Mouse (Mus musculus) testis, adult 2 months (tissue): ENCODE measurements around the gene Gm17571. TPM values are rescaled to one million over a fixed set of nuclear protein-coding genes. Genes with fewer than 3 reads are reported as not detected.

ENCODE experiments used
- H3K27ac ChIP-seq: fragments of 200-500 bp; 2 replicates; pipeline ENCODE4 v1.5.1; 2012; ENCODE audit warnings: low read depth, low read length; ENCODE audit not compliant: control insufficient read depth, insufficient read depth
- H3K27me3 ChIP-seq: fragments of 200-500 bp; 2 replicates; pipeline ENCODE4 v1.6.1; 2012; ENCODE audit warnings: mild to moderate bottlenecking, low read length, moderate library complexity; ENCODE audit not compliant: control insufficient read depth, insufficient read depth
- H3K36me3 ChIP-seq: fragments of 200-500 bp; 2 replicates; pipeline ENCODE4 v1.6.1; 2012; ENCODE audit warnings: mild to moderate bottlenecking, low read length; ENCODE audit not compliant: control insufficient read depth, insufficient read depth
- H3K4me1 ChIP-seq: fragments of 200-500 bp; 2 replicates; pipeline ENCODE4 v1.6.1; 2012; ENCODE audit warnings: low read length; ENCODE audit not compliant: control insufficient read depth, insufficient read depth
- H3K4me3 ChIP-seq: fragments of 200-500 bp; 2 replicates; pipeline ENCODE4 v1.5.1; 2012; ENCODE audit warnings: low read depth, mild to moderate bottlenecking, low read length, moderate library complexity, mixed read lengths; ENCODE audit not compliant: control insufficient read depth
- CTCF ChIP-seq: fragments of 200-500 bp; IDR thresholded peaks from 2 replicates; pipeline ENCODE4 v1.5.1; 2012; ENCODE audit warnings: low read depth, mild to moderate bottlenecking, inconsistent platforms, low read length, moderate library complexity; ENCODE audit not compliant: control insufficient read depth, insufficient read depth, insufficient replicate concordance
- POLR2A ChIP-seq: fragments of 200-500 bp; IDR thresholded peaks from 2 replicates; pipeline ENCODE4 v1.6.1; 2012; ENCODE audit warnings: low read depth, mild to moderate bottlenecking, inconsistent platforms, low read length, moderate library complexity; ENCODE audit not compliant: control insufficient read depth
- polyA plus RNA-seq: library from polyadenylated mRNA; depleted of rRNA; stranded (reverse); fragments of >200 nt; gene quantifications from 2 replicates; pipeline ENCODE4 v1.2.3, GENCODE M21; 2012

The Gm17571 gene
- polyA plus RNA-seq, 1 experiment: not detected

- Histone ChIP-seq H3K27me3 (no peaks in the 10 kb centered on the region), H3K36me3 (no peaks in the 10 kb centered on the region), H3K27ac (no peak overlapping the region), H3K4me1 (no peaks in the 10 kb centered on the region; the same call in 1 of the 2 replicates), H3K4me3 (no peak overlapping the region)
- TF ChIP-seq CTCF: no peak
These were observed 8.7 kb upstream of the Gm17571 start for GRCm38 (mm10) chr9:13455231-13455630.

- Histone ChIP-seq H3K4me1 (no peaks in the 10 kb centered on the region; the same call in 1 of the 2 replicates), H3K27me3 (no peaks in the 10 kb centered on the region), H3K4me3 (no peak overlapping the region), H3K27ac (peak overlapping the region; percentile 37), H3K36me3 (no peaks in the 10 kb centered on the region)
- TF ChIP-seq CTCF: no peak
- TF ChIP-seq POLR2A: no peak
These were observed 8.1 kb upstream of the Gm17571 start for GRCm38 (mm10) chr9:13454651-13455123.

DNA sequence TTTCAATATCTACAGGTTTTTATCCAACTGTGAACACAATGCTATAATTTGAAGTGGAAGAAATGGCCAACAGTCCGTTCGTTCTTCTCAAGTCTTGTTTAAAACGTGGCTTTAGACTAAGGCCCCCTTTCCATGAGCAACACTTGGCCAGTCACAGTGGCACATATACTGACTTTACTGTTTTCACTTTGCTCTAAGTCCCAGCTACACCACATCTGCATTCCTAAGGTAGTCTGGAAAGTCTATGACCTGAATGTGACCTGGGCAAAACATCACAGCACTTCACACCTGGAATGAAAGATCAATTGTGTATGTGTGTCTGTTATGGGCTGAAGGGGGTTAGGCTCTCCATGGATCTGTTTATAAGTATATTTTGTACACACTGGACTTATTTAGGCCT, 2.2 kb upstream of the Gm17571 start:
- Histone ChIP-seq H3K4me3 (no peak overlapping the region), H3K27ac (no peak overlapping the region), H3K36me3 (no peaks in the 10 kb centered on the region), H3K4me1 (no peaks in the 10 kb centered on the region), H3K27me3 (no peaks in the 10 kb centered on the region)
- TF ChIP-seq POLR2A (no peak), CTCF (no peak)

DNA sequence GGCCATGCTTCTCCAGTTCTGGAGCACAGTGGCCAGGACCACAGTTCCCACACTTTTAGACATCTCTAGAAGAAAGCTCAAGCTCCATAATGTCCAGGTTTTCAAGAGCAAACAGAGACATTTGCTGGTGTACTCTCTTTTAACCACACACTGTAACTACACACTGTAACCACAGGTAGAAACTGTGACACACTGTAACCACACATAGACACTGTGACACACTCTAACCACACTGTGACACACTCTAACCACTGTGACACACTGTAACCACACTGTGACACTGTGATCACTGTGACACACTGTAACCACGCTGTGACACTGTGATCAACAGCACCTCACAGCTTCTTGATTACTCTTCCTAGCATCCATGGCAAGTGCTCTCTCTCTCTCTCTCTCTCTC, 317 bp downstream of the Gm17571 start:
- Histone ChIP-seq H3K27me3 (no peaks in the 10 kb centered on the region), H3K36me3 (no peaks in the 10 kb centered on the region), H3K27ac (no peak overlapping the region), H3K4me1 (no peaks in the 10 kb centered on the region), H3K4me3 (no peak overlapping the region)
- no peak for TF ChIP-seq CTCF
- no peak for TF ChIP-seq POLR2A

DNA sequence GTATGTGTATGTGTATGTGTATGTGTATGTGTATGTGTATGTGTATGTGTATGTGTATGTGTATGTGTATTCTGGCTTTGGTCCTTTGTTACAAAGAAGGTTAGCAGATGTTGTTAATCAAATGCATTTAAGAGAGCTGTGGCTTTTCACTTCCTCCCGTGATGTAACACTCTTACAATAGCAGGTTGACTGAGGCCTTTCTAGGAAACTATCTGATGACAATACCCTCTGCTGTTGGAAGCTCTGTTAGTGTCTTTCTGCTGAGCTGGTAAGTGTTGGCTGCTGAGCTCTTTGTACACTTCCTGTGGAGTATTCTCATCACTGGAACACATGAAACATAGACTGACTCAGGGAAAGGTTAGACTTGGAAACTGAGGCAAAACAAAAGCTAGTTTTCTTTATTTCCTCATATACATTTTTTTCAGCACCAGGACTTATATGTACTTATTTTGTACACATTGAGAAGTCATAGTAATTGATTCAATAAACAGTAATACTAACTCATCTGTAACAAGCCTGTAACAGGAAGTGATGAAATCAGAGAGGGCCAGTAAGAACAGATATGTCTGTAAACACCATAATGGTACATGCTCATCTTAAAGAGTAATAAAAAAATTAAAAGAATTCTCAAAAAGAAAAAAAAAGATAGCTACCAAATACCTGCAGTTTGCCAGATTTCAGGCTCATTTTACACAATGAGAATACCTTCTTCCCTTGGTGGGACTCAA, 2.9 kb downstream of the Gm17571 start:
- Histone ChIP-seq H3K36me3 (no peaks in the 10 kb centered on the region), H3K4me3 (no peak overlapping the region), H3K27me3 (no peaks in the 10 kb centered on the region), H3K4me1 (no peaks in the 10 kb centered on the region), H3K27ac (no peak overlapping the region)
- TF ChIP-seq CTCF (no peak), POLR2A (no peak)

- TF ChIP-seq POLR2A: no peak
- TF ChIP-seq CTCF: no peak
- H3K27ac ChIP-seq: no peak overlapping the region
- H3K36me3 ChIP-seq: no peaks in the 10 kb centered on the region
- no peaks in the 10 kb centered on the region for H3K27me3 ChIP-seq
- no peaks in the 10 kb centered on the region for H3K4me1 ChIP-seq
- no peak overlapping the region for H3K4me3 ChIP-seq
These were observed 4.4 kb downstream of the Gm17571 start for GRCm38 (mm10) chr9:13442012-13442735.

- no peaks in the 10 kb centered on the region for H3K36me3 ChIP-seq
- H3K27me3 ChIP-seq: no peaks in the 10 kb centered on the region
- no peaks in the 10 kb centered on the region for H3K4me1 ChIP-seq
- H3K27ac ChIP-seq: no peak overlapping the region
- no peak for TF ChIP-seq POLR2A
- no peak for TF ChIP-seq CTCF
- H3K4me3 ChIP-seq: no peak overlapping the region
These were observed 5.6 kb downstream of the Gm17571 start for GRCm38 (mm10) chr9:13440911-13441310.

- TF ChIP-seq CTCF (no peak), POLR2A (no peak)
- Histone ChIP-seq H3K36me3 (no peaks in the 10 kb centered on the region), H3K4me3 (no peak overlapping the region), H3K27ac (no peak overlapping the region), H3K27me3 (no peaks in the 10 kb centered on the region), H3K4me1 (no peaks in the 10 kb centered on the region)
These were observed 13.0 kb downstream of the Gm17571 start for GRCm38 (mm10) chr9:13433501-13434090.
